Mouse (Mus musculus): ENCODE measurements around the gene Tsc1.

Tsc1 gene

DNA sequence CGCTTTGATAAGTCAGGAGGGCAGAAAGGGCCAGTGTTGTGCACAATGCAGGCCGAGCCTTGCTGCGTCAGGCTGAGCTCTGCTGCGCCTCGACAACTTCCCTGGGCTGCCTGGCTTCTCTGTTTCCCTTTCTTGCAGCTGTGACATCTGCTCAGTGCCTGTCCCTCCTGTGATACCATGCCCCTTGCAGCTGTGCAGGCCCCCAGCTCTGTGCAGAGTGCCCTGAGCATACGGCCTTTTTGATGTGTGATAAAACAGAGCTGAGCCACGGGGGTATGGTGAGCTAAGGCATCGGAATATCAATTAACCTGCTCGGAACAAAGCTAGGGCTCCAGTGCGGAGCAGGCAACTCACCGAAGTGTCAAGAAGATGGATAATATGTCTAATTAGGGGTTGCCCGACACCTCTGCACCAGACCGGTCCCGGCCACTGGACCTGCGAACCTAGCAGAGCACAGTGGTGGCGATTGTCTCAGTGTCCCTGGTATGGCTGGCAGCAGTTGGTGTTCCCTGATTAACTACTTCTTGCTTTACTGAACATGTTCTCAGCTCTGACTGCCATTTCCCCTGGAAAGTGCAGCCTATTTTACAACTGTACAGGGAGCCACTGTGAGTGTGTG is 86.9 kb downstream of the Tsc1 start:
- no peak for DNase-seq (ENCODE audit: low spot score in 2 of 2)

DNA sequence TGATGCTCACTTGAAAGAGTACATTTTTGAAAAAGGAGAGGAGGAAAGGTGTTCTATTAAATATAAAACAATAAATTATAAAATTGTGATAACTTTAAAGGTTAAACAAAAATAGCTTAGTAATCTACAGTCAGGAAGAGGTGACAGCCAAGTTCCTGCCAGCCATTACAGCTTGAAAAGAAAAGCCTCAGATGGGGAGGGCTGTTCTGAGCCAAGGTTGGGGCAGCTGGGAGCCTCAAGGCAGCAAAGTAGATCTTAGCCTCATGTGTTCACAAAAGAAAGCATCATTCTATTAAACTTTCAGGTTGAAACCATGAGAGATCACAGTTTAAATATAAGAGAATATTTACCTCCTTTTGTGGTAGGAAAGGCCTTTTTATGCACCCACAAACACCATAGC is 89.6 kb downstream of the Tsc1 start:
- DNase-seq (ENCODE audit: low spot score in 2 of 2) = no peak

DNA sequence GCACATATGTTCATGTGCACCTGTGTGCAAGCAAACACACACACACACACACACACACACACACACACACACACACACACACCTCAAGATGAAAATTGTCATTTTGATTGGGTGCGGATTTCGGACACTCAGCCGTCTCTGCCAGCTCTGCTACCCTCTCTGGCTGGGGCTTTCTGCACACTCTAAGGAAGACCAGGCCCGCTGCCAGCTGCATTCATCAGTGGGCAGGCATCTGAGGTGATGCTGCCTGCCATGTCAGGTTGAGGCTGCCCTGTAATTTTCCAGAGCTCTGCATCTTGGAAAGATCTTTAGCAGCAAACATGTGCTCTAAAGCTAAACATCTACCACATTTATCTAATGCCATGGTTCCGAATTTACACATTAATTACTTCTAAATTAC is 96.1 kb downstream of the Tsc1 start:
- DNase-seq (ENCODE audit: low spot score in 2 of 2) = no peak

DNA sequence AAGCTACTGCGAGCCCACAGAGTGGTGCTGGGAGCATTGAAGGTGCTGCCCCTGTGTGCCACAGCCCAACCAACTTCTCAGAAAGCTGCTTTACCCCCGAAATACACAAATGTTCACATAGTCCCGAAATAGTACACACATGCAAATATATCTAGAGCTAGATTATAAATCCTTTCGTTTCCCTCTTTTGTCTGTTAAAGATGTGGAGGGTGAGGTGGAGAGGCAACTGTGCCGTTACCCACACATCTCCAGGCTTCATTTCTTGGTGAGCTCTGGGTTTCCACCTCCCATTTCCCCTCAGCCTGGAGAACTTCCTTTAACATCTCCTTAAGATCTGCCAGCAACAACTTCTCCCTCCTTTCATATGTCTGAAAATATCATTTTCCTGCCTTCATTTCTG is 99.1 kb downstream of the Tsc1 start:
- DNase-seq (ENCODE audit: low spot score in 2 of 2) = peak; percentile 10 to 14

Measured in spleen, postnatal 36 days (tissue).